Mouse (Mus musculus): ENCODE data around the gene Nes.

DNA sequence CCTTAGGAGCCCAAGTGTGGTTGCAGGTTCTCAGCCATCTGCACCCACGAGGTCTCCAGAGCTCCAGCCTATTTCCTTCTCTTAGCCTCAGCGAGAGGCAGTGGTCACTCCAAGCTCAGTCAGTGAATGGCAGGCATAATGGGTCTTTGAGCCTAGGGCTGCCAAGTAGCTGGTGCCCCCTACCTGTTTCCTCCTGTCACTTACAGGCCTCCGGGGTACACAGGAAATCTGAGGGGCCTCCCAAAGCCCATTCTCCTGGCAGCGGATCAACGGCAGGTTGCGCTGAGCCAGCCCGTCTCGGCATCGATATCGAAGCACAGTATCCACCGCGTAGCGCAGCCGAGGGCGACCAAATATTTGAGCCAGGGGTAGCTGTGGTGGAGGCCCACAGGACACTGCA lies 17.2 kb downstream of the Nes start:
- TF ChIP-seq CTCF (IDR thresholded peaks at IDR 0.05; ENCODE audit: borderline replicate concordance, insufficient read depth, low read depth, low read length) (no peak), POLR2A (IDR thresholded peaks at IDR 0.05; ENCODE audit: borderline replicate concordance, insufficient read depth, low read length) (no peak)

Data from cerebellum, adult 2 months (tissue).